ENCODE assay signal across 8 mouse cellular contexts in genomic region chr5:41842681-41843080, GRCm38 (mm10). TPM values are rescaled to one million over a fixed set of nuclear protein-coding genes. Genes with fewer than 3 reads are reported as not detected.
DNase-seq lines count a peak whose midpoint lies in the region; ATAC-seq and TF ChIP-seq lines count a peak whose summit lies in the region.

No protein-coding gene starts in this region.

- H3K9me3 ChIP-seq in kidney, embryonic 15.5 days (replicated peaks), result no peaks in the 10 kb centered on the region

- peak; percentile 59 for DNase-seq in CD4-positive, CD25-positive, alpha-beta regulatory T cell, adult 2 months (ENCODE audit: low read depth, low spot score)
- peak; percentile 49 for DNase-seq in 3T3-L1 (ENCODE audit: low read depth, low spot score)
- DNase-seq in brain, adult 2 months (ENCODE audit: low read depth, low spot score), result peak; percentile 13
- peak; percentile 10 for DNase-seq in lung, postnatal 25 days (ENCODE audit: low spot score)

- no peak for ATAC-seq in CD4-positive, CD25-positive, alpha-beta regulatory T cell, adult 4 months
- ATAC-seq in granulocyte monocyte progenitor cell, adult 5-6 weeks (replicated peaks; ENCODE audit: poor library complexity, severe bottlenecking), result peak; percentile 31
- no peak for ATAC-seq in kidney, embryonic 15.5 days (replicated peaks; ENCODE audit: low FRiP score)

- H3K4me3 ChIP-seq in kidney, embryonic 15.5 days (replicated peaks), result peak overlapping the region; percentile 91
- H3K4me3 ChIP-seq in testis, adult 2 months (ENCODE audit: control insufficient read depth, low read depth, low read length), result peak overlapping the region; percentile 97

- H3K4me1 ChIP-seq in kidney, embryonic 15.5 days, result peaks cover 18% of the 10 kb centered on the region
- peaks cover 14% of the 10 kb centered on the region for H3K4me1 ChIP-seq in testis, adult 2 months (ENCODE audit: control insufficient read depth, insufficient read depth, low read length)

- no peak overlapping the region for H3K27ac ChIP-seq in kidney, embryonic 15.5 days
- peak overlapping the region; percentile 44 for H3K27ac ChIP-seq in testis, adult 2 months (ENCODE audit: control insufficient read depth, insufficient read depth, low read depth, low read length)

- WGBS in kidney, embryonic 15.5 days, result 22% methylated on average over 5 of the region's 5 CpGs

- TF ChIP-seq CTCF in testis, adult 2 months (IDR thresholded peaks at IDR 0.05; ENCODE audit: control insufficient read depth, insufficient read depth, insufficient replicate concordance, low read depth, low read length), result no peak

- H3K4me2 ChIP-seq in kidney, embryonic 15.5 days, result peak overlapping the region; percentile 65

- H3K9ac ChIP-seq in kidney, embryonic 15.5 days, result peak overlapping the region; percentile 87; the same call in 1 of the 2 replicates

- no peak for TF ChIP-seq POLR2A in testis, adult 2 months (IDR thresholded peaks at IDR 0.05; ENCODE audit: control insufficient read depth, low read depth, low read length)

- H3K27me3 ChIP-seq in kidney, embryonic 15.5 days, result no peaks in the 10 kb centered on the region
- no peaks in the 10 kb centered on the region for H3K27me3 ChIP-seq in testis, adult 2 months (ENCODE audit: control insufficient read depth, insufficient read depth, low read length)

- H3K36me3 ChIP-seq in kidney, embryonic 15.5 days, result peaks cover 10% of the 10 kb centered on the region
- H3K36me3 ChIP-seq in testis, adult 2 months (ENCODE audit: control insufficient read depth, insufficient read depth, low read length), result no peaks in the 10 kb centered on the region

RNA-seq across cellular contexts. Expression of gene Bod1l, which starts 1.4 kb away (rescaled TPM):
- 10 to 100 TPM; 34.0 to 46.1 TPM for polyA plus RNA-seq in CD4-positive, CD25-positive, alpha-beta regulatory T cell, adult 4 months (2017; shearing (Covaris generic))
- total RNA-seq in granulocyte monocyte progenitor cell, adult 5-6 weeks (2014; fragmentation: Nextera tagmentation), result 21.5 and 27.4 TPM in 2 replicates
- total RNA-seq in granulocyte monocyte progenitor cell, adult 5-6 weeks (2017), result 35.3 and 40.6 TPM in 2 replicates
- polyA plus RNA-seq in kidney, embryonic 15.5 days (2015; fragmentation: Nextera tagmentation; extraction: Ambion mirVana), result 22.4 and 24.2 TPM in 2 replicates
- polyA plus RNA-seq in testis, adult 2 months (2012; rRNA removed), result 3.7 and 4.7 TPM in 2 replicates
